Mouse (Mus musculus) bone marrow macrophage, adult 2 months (primary cell): ENCODE results near the gene Mthfd1.

Experiments used
- CTCF ChIP-seq: IDR thresholded peaks from 2 replicates; pipeline ENCODE4 v1.5.1; 2012; ENCODE audit warnings: low read depth, mild to moderate bottlenecking, low read length, moderate library complexity
- POLR2A ChIP-seq: IDR thresholded peaks from 2 replicates; pipeline ENCODE4 v1.6.1; 2012; ENCODE audit warnings: mild to moderate bottlenecking, low read depth, low read length, borderline replicate concordance

DNA sequence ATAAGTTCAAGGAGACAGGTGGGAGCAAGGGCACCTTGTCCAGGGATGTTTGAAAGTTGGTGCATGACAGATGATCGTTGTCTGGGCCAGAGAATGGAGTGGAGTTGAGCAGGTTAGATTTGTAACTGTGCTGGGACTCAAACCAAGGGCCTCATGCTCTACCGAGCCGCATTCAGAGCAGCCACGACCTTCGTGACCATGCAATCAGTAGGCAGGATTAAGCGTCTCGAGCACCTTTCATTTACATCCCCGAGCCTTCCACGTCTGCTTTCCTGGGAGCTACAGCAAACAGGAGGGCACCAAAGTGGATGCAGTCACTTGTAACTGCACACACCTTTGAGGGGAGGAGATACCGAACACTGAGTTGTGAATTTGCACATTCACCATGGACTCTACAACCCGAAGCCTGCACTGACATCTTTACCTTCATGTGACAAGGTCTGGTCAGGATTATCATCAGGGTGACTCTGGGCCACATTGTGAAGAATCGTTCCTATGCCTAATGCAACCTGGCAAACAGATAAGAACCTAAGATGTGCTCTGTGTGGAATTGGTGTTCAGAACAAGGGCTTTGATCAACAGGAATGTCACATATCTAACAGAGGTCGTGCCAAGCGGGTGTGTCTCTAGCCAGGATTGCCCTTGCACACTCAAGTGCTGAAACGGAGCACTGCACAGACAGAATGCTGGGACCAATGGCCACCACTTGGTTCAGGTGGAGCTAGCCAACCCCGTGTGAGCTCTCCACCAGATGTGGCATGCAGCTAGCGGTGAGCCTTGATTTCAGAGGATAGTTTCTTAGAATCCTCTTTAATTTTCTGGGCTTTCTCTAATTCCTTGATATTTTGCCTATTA, 81.2 kb downstream of the Mthfd1 start:
- TF ChIP-seq CTCF = no peak
- TF ChIP-seq POLR2A = no peak
